Comparison of ENCODE assay signal across 26 mouse cellular contexts in genomic region chr6:97854236-97854635, GRCm38 (mm10). TPM values are rescaled to one million over a fixed set of nuclear protein-coding genes. Genes with fewer than 3 reads are reported as not detected.
DNase-seq lines count a peak whose midpoint lies in the region; TF ChIP-seq lines count a peak whose summit lies in the region.
"Had no signal": no experiment of that assay in that cellular context is flagged by ENCODE, and none has a peak within 500 bp of the region (broad histone marks: within the 10 kb centered on the region; RNA-seq: fewer than 3 reads in every experiment).

No protein-coding gene starts in this region.

- H3K9me3 ChIP-seq in heart, embryonic 10.5 days: no peaks in the 10 kb centered on the region
- H3K9me3 ChIP-seq: limb, embryonic 12.5 days; liver, embryonic 15.5 days; midbrain, embryonic 13.5 days; neural tube, embryonic 13.5 days had no signal

- WGBS in heart, embryonic 10.5 days: 73% methylated on average over 2 of the region's 2 CpGs

- TF ChIP-seq CTCF in layer of hippocampus, adult 2 months (conservative IDR thresholded peaks at IDR 0.05): no peak

- H3K4me3 ChIP-seq in heart, embryonic 10.5 days: no peak overlapping the region
- H3K4me3 ChIP-seq in layer of hippocampus, adult 2 months: no peak overlapping the region
- H3K4me3 ChIP-seq: erythroblast, embryonic 14.5 days; limb, embryonic 12.5 days; liver, embryonic 15.5 days; midbrain, embryonic 13.5 days; neural tube, embryonic 13.5 days had no signal

- peak; percentile 90 for DNase-seq in heart, adult 11 months
- no peak for DNase-seq in heart, embryonic 10.5 days (ENCODE audit: low spot score)
- DNase-seq in layer of hippocampus, adult 2 months (ENCODE audit: low spot score in 2 of 2): no peak
- no peak for DNase-seq in layer of hippocampus, adult 11-12 months (ENCODE audit: low spot score)
- DNase-seq in 3134 (ENCODE audit: extremely low read depth, insufficient read length, low spot score) (peak; percentile 23), NIH3T3 (ENCODE audit: low read depth) (peak; percentile 89)
- no peak for DNase-seq in frontal cortex, postnatal 10 days (ENCODE audit: low spot score in 2 of 2)
- no peak for DNase-seq in frontal cortex, postnatal 36 days (ENCODE audit: low spot score in 2 of 2)
- DNase-seq: adrenal gland, postnatal 14 days; B cell, adult 2 months; cerebellum, adult 11-12 months; cerebellum, postnatal 14 days; kidney, postnatal 4 days; layer of hippocampus, adult 9-11 months; right cerebral cortex, postnatal 4 days; thymus, adult 18-20 months; thymus, postnatal 25 days had no signal

- no peaks in the 10 kb centered on the region for H3K36me3 ChIP-seq in heart, embryonic 10.5 days
- H3K36me3 ChIP-seq: limb, embryonic 12.5 days; liver, embryonic 15.5 days; midbrain, embryonic 13.5 days; neural tube, embryonic 13.5 days had no signal

- no peaks in the 10 kb centered on the region for H3K27me3 ChIP-seq in heart, embryonic 10.5 days (ENCODE audit: insufficient read depth, poor library complexity, severe bottlenecking)
- H3K27me3 ChIP-seq: CH12.LX; limb, embryonic 12.5 days; liver, embryonic 15.5 days; midbrain, embryonic 13.5 days; neural tube, embryonic 13.5 days; Patski had no signal

- peaks cover 21% of the 10 kb centered on the region for H3K4me1 ChIP-seq in heart, embryonic 10.5 days
- H3K4me1 ChIP-seq: limb, embryonic 12.5 days; liver, embryonic 15.5 days; midbrain, embryonic 13.5 days; neural tube, embryonic 13.5 days had no signal

- H3K27ac ChIP-seq in heart, embryonic 10.5 days: no peak overlapping the region
- H3K27ac ChIP-seq in layer of hippocampus, adult 2 months: peak overlapping the region; percentile 79; the same call in 1 of the 2 replicates
- H3K27ac ChIP-seq: kidney, postnatal 0 days; limb, embryonic 12.5 days; liver, embryonic 15.5 days; midbrain, embryonic 13.5 days; neural tube, embryonic 13.5 days; stomach, postnatal 0 days had no signal

RNA-seq across cellular contexts. Expression of gene Mitf, which starts 47.4 kb away (rescaled TPM):
- 10.7 and 17.9 TPM in 2 replicates for polyA plus RNA-seq in heart, embryonic 10.5 days (2016; fragmentation: Nextera tagmentation; extraction: Ambion mirVana)
- total RNA-seq in layer of hippocampus, adult 2 months (2021): 1 to 10 TPM; 7.2 to 7.9 TPM
- polyA plus RNA-seq: erythroblast, embryonic 14.5 days had no signal

Comparison
In these comparisons a context has a peak if more than half of its experiments do, and no peak if none do; other contexts are left out.
1. DNase-seq: peak in heart, adult 11 months (single experiment), 3134 (single experiment) and NIH3T3 (single experiment); none in heart, embryonic 10.5 days (single experiment), layer of hippocampus, adult 2 months (0 of 2), layer of hippocampus, adult 11-12 months (single experiment), frontal cortex, postnatal 10 days (0 of 2) and frontal cortex, postnatal 36 days (0 of 2).